Mouse (Mus musculus) ES-E14 (cell line): ENCODE data around the gene Ptgds. TPM values are rescaled to one million over a fixed set of nuclear protein-coding genes. Genes with fewer than 3 reads are reported as not detected.
A peak's percentile ranks its signal among the peaks of the same experiment; 100 is the strongest.

Source experiments
- DNase-seq: peaks from one replicate; pipeline ENCODE4 v3.0.0-alpha.2; 2013; ENCODE audit warnings: low read depth, low spot score
- H3K27ac ChIP-seq: 2 replicates; pipeline ENCODE4 v1.5.1; 2012; ENCODE audit warnings: low read depth, mild to moderate bottlenecking, low read length, moderate library complexity, mixed read lengths; ENCODE audit not compliant: poor library complexity, insufficient read depth, severe bottlenecking
- H3K36me3 ChIP-seq: 2 replicates; pipeline ENCODE4 v1.6.1; 2012; ENCODE audit warnings: mild to moderate bottlenecking, low read length, moderate library complexity, mixed read lengths; ENCODE audit not compliant: control insufficient read depth, poor library complexity, insufficient read depth, severe bottlenecking
- H3K4me1 ChIP-seq, 2 experiments: fragments of 150-350 bp in 1 of 2; sonication (generic) in 1 of 2; 2 replicates each; pipeline ENCODE4 v1.6.1; 2012; ENCODE audit warnings: low read length in 2 of 2, mild to moderate bottlenecking in 1 of 2, mixed read lengths in 1 of 2; ENCODE audit not compliant: control insufficient read depth in 2 of 2, insufficient read depth in 2 of 2, poor library complexity in 1 of 2
- H3K4me3 ChIP-seq, 2 experiments: fragments of 150-350 bp in 1 of 2; sonication (generic) in 1 of 2; 2 replicates each; pipeline ENCODE4 v1.5.1; 2012; ENCODE audit warnings: low read length in 2 of 2, low read depth in 1 of 2, mild to moderate bottlenecking in 1 of 2, mixed read lengths in 1 of 2; ENCODE audit not compliant: insufficient read depth in 1 of 2, poor library complexity in 1 of 2, severe bottlenecking in 1 of 2
- H3K9ac ChIP-seq: 2 replicates; pipeline ENCODE4 v1.6.1; 2012; ENCODE audit warnings: low read depth, mild to moderate bottlenecking, low read length, mixed read lengths; ENCODE audit not compliant: poor library complexity, insufficient read depth, severe bottlenecking
- H3K9me3 ChIP-seq: fragments of 150-350 bp; sonication (generic); 2 replicates; pipeline ENCODE4 v1.6.1; 2012; ENCODE audit warnings: low read depth, mild to moderate bottlenecking, low read length; ENCODE audit not compliant: control insufficient read depth, insufficient read depth
- CHD2 ChIP-seq: IDR thresholded peaks from 2 replicates; pipeline ENCODE4 v1.6.1; 2014; ENCODE audit warnings: mild to moderate bottlenecking, low read depth, low read length, inconsistent platforms
- HCFC1 ChIP-seq: IDR thresholded peaks from 2 replicates; pipeline ENCODE4 v1.6.1; 2012; ENCODE audit warnings: low read length, inconsistent platforms, borderline replicate concordance; ENCODE audit not compliant: insufficient read depth
- MAFK ChIP-seq: IDR thresholded peaks from 2 replicates; pipeline ENCODE4 v1.6.1; 2014; ENCODE audit warnings: mild to moderate bottlenecking, low read depth, low read length, inconsistent platforms; ENCODE audit not compliant: insufficient read depth
- ZC3H11A ChIP-seq: IDR thresholded peaks from 2 replicates; pipeline ENCODE4 v1.6.1; 2012; ENCODE audit warnings: low read depth, mild to moderate bottlenecking, inconsistent platforms, low read length, borderline replicate concordance
- ZNF384 ChIP-seq: IDR thresholded peaks from 2 replicates; pipeline ENCODE4 v1.6.1; 2012; ENCODE audit warnings: low read depth, low read length, inconsistent platforms
- in situ Hi-C, 2 experiments: fragments of 600-800 bp; cut with MboI; formaldehyde crosslinking; loops; one replicate each; pipeline ENCODE4 v1.15.1; 2025; ENCODE audit warnings: low sequenced_read_pairs in 2 of 2, inconsistent platforms in 1 of 2; ENCODE audit not compliant: unreplicated experiment in 2 of 2
- total RNA-seq: library from RNA; depleted of rRNA; stranded (reverse); fragments of 300-350 nt; gene quantifications from 2 replicates; pipeline ENCODE4 v1.2.3, GENCODE M21; 2012

The Ptgds gene
- total RNA-seq, 1 experiment, result 0.98 TPM

- H3K9ac ChIP-seq, result no peak overlapping the region
- H3K27ac ChIP-seq, result no peak overlapping the region
- H3K4me3 ChIP-seq, result no peak overlapping the region
- H3K9me3 ChIP-seq, result no peaks in the 10 kb centered on the region
- H3K36me3 ChIP-seq, result peaks cover 21% of the 10 kb centered on the region; the same call in 1 of the 2 replicates
- in situ Hi-C loops, result no loop called here
- DNase-seq, result no peak
- TF ChIP-seq MAFK (no peak), ZC3H11A (no peak), CHD2 (no peak), HCFC1 (no peak), ZNF384 (no peak)
- peaks cover 0 to 4% of the 10 kb centered on the region in 2 experiments; a peak in 1 of 4 replicates for H3K4me1 ChIP-seq
These were observed 37.3 kb downstream of the Ptgds start for GRCm38 (mm10) chr2:25432326-25433098.

- H3K4me3 ChIP-seq, result no peak overlapping the region
- H3K36me3 ChIP-seq, result peaks cover 11% of the 10 kb centered on the region; the same call in 1 of the 2 replicates
- H3K4me1 ChIP-seq, result peaks cover 0 to 5% of the 10 kb centered on the region in 2 experiments; a peak in 1 of 4 replicates
- H3K9ac ChIP-seq, result no peak overlapping the region
- H3K9me3 ChIP-seq, result no peaks in the 10 kb centered on the region
- no peak overlapping the region for H3K27ac ChIP-seq
- no peak for DNase-seq
- TF ChIP-seq CHD2 (no peak), HCFC1 (no peak), ZC3H11A (no peak), ZNF384 (no peak), MAFK (no peak)
- in situ Hi-C loops, result no loop called here
These were observed 38.5 kb downstream of the Ptgds start for GRCm38 (mm10) chr2:25431308-25431855.

- no peak for DNase-seq
- H3K9me3 ChIP-seq, result no peaks in the 10 kb centered on the region
- H3K4me1 ChIP-seq, result peaks cover 0 to 5% of the 10 kb centered on the region in 2 experiments; a peak in 1 of 4 replicates
- TF ChIP-seq ZC3H11A, result no peak
- TF ChIP-seq ZNF384, result no peak
- no peak for TF ChIP-seq MAFK
- no peak for TF ChIP-seq HCFC1
- TF ChIP-seq CHD2, result no peak
- H3K4me3 ChIP-seq, result no peak overlapping the region
- H3K36me3 ChIP-seq, result peaks cover 9% of the 10 kb centered on the region; the same call in 1 of the 2 replicates
- in situ Hi-C loops, result no loop called here
- no peak overlapping the region for H3K27ac ChIP-seq
- H3K9ac ChIP-seq, result no peak overlapping the region
These were observed 39.2 kb downstream of the Ptgds start for GRCm38 (mm10) chr2:25430395-25431233.

GRCm38 (mm10) chr2:25429435-25430180, 40.2 kb downstream of the Ptgds start:
- in situ Hi-C loops, result no loop called here
- H3K9ac ChIP-seq, result peak overlapping the region; percentile 79; the same call in 1 of the 2 replicates
- H3K4me1 ChIP-seq, result peaks cover 0 to 8% of the 10 kb centered on the region in 2 experiments; a peak in 1 of 4 replicates
- H3K4me3 ChIP-seq, result peak overlapping the region; percentile 81 to 86; a peak in 3 of 4 replicates
- no peak for DNase-seq
- H3K27ac ChIP-seq, result no peak overlapping the region
- no peaks in the 10 kb centered on the region for H3K9me3 ChIP-seq
- TF ChIP-seq HCFC1 (no peak), ZC3H11A (no peak), CHD2 (no peak), ZNF384 (no peak), MAFK (no peak)
- H3K36me3 ChIP-seq, result peaks cover 2% of the 10 kb centered on the region; the same call in 1 of the 2 replicates
